Mouse (Mus musculus) midbrain, embryonic 11.5 days (tissue): ENCODE data around the gene Cd82. TPM values are rescaled to one million over a fixed set of nuclear protein-coding genes. Genes with fewer than 3 reads are reported as not detected.

Experiments
- ATAC-seq: fragments of 200-750 bp; cut with Nextera tagmentation; 2 replicates; pipeline ENCODE4 v1.8.0; 2017; ENCODE audit warnings: moderate TSS enrichment, moderate library complexity; ENCODE audit not compliant: low FRiP score
- DNase-seq: peaks from one replicate; pipeline ENCODE4 v3.0.0; 2015; ENCODE audit warnings: low spot score; ENCODE audit errors: missing footprints
- H3K27ac ChIP-seq: fragments of 300-500 bp; sonication (generic); 2 replicates; pipeline ENCODE4 v1.5.1; 2014; ENCODE audit warnings: low read depth, low read length
- H3K27me3 ChIP-seq: fragments of 300-500 bp; sonication (generic); 2 replicates; pipeline ENCODE4 v1.6.1; 2014; ENCODE audit warnings: mild to moderate bottlenecking, low read length, moderate library complexity, mixed read lengths; ENCODE audit not compliant: control insufficient read depth, insufficient read depth
- H3K36me3 ChIP-seq: fragments of 300-500 bp; sonication (generic); 2 replicates; pipeline ENCODE4 v1.6.1; 2014; ENCODE audit warnings: mild to moderate bottlenecking, low read length, moderate library complexity, mixed read lengths; ENCODE audit not compliant: control insufficient read depth, insufficient read depth
- H3K4me1 ChIP-seq: fragments of 300-500 bp; sonication (generic); 2 replicates; pipeline ENCODE4 v1.6.1; 2014; ENCODE audit warnings: low read length; ENCODE audit not compliant: control insufficient read depth, insufficient read depth
- H3K4me2 ChIP-seq: fragments of 300-500 bp; sonication (generic); 2 replicates; pipeline ENCODE4 v1.6.1; 2014; ENCODE audit warnings: mild to moderate bottlenecking, moderate library complexity
- H3K4me3 ChIP-seq: fragments of 300-500 bp; sonication (generic); 2 replicates; pipeline ENCODE4 v1.5.1; 2014; ENCODE audit warnings: low read depth, low read length
- H3K9ac ChIP-seq: fragments of 300-500 bp; sonication (generic); 2 replicates; pipeline ENCODE4 v1.6.1; 2014; ENCODE audit warnings: low read length
- H3K9me3 ChIP-seq: fragments of 300-500 bp; sonication (generic); 2 replicates; pipeline ENCODE4 v1.6.1; 2016; ENCODE audit warnings: low read length; ENCODE audit not compliant: control insufficient read depth
- WGBS: fragments of 180-500 bp; shearing (Covaris S2); extraction: QIAGEN DNeasy Blood & Tissue Kit; methylation state at CpG from one replicate; pipeline ENCODE4 v1.1.7; 2014; 5-methylcytosine and 5-hydroxymethylcytosine counted together
- polyA plus RNA-seq: library from polyadenylated mRNA; unstranded; fragments of >200 nt; fragmentation: Nextera tagmentation; extraction: Ambion mirVana; gene quantifications from 2 replicates; pipeline ENCODE4 v1.2.1, GENCODE M21; 2014

Cd82 gene
- polyA plus RNA-seq, 1 experiment from 2014 or later, result 3.7 TPM

GRCm38 (mm10) chr2:93473915-93474314 lies 11.0 kb upstream of the Cd82 start:
- Histone ChIP-seq H3K36me3 (no peaks in the 10 kb centered on the region), H3K9me3 (no peaks in the 10 kb centered on the region), H3K4me2 (no peak overlapping the region), H3K27ac (no peak overlapping the region), H3K27me3 (no peaks in the 10 kb centered on the region; the same call in 1 of the 2 replicates), H3K4me3 (no peak overlapping the region), H3K9ac (no peak overlapping the region), H3K4me1 (peaks cover 8% of the 10 kb centered on the region)
- 87% methylated on average over 9 of the region's 9 CpGs for WGBS
- DNase-seq (no peak), ATAC-seq (no peak)

GRCm38 (mm10) chr2:93470849-93471576 lies 8.1 kb upstream of the Cd82 start:
- H3K27me3 ChIP-seq, result no peaks in the 10 kb centered on the region; the same call in 1 of the 2 replicates
- ATAC-seq, result peak; percentile 38; the same call in 1 of the 2 replicates

GRCm38 (mm10) chr2:93470127-93470526 lies 7.2 kb upstream of the Cd82 start:
- ATAC-seq, result peak; percentile 45; the same call in 1 of the 2 replicates
- peak overlapping the region; percentile 51; the same call in 1 of the 2 replicates for H3K9ac ChIP-seq

More at GRCm38 (mm10) chr2:93470849-93471576, 8.1 kb upstream of the Cd82 start:
- Histone ChIP-seq H3K4me2 (no peak overlapping the region), H3K4me3 (no peak overlapping the region), H3K9ac (no peak overlapping the region), H3K27ac (no peak overlapping the region), H3K36me3 (no peaks in the 10 kb centered on the region), H3K9me3 (no peaks in the 10 kb centered on the region), H3K4me1 (peaks cover 8% of the 10 kb centered on the region)
- DNase-seq, result peak; percentile 98
- 10% methylated on average over 3 of the region's 3 CpGs for WGBS

GRCm38 (mm10) chr2:93469118-93469517 lies 6.2 kb upstream of the Cd82 start:
- no peaks in the 10 kb centered on the region for H3K9me3 ChIP-seq
- ATAC-seq (peak; percentile 40; the same call in 1 of the 2 replicates), DNase-seq (peak; percentile 94)
- H3K4me3 ChIP-seq, result no peak overlapping the region
- no peaks in the 10 kb centered on the region; the same call in 1 of the 2 replicates for H3K27me3 ChIP-seq
- 3% methylated on average over 7 of the region's 7 CpGs for WGBS
- no peaks in the 10 kb centered on the region for H3K36me3 ChIP-seq
- peaks cover 8% of the 10 kb centered on the region for H3K4me1 ChIP-seq
- no peak overlapping the region for H3K27ac ChIP-seq
- no peak overlapping the region for H3K9ac ChIP-seq
- H3K4me2 ChIP-seq, result no peak overlapping the region

More at GRCm38 (mm10) chr2:93470127-93470526, 7.2 kb upstream of the Cd82 start:
- 3% methylated on average over 9 of the region's 9 CpGs for WGBS
- Histone ChIP-seq H3K9me3 (no peaks in the 10 kb centered on the region), H3K4me3 (0 out of 2 replicates have a peak overlapping the region, but pooled peaks have one; percentile 10), H3K36me3 (no peaks in the 10 kb centered on the region), H3K27me3 (no peaks in the 10 kb centered on the region; the same call in 1 of the 2 replicates), H3K27ac (no peak overlapping the region), H3K4me2 (peak overlapping the region; percentile 34), H3K4me1 (peaks cover 8% of the 10 kb centered on the region)
- peak; percentile 92 for DNase-seq

- H3K4me1 ChIP-seq, result peaks cover 19% of the 10 kb centered on the region
- no peak overlapping the region for H3K27ac ChIP-seq
- no peak overlapping the region for H3K4me2 ChIP-seq
- H3K9me3 ChIP-seq, result no peaks in the 10 kb centered on the region
- 89% methylated on average over 3 of the region's 3 CpGs for WGBS
- H3K36me3 ChIP-seq, result no peaks in the 10 kb centered on the region
- H3K27me3 ChIP-seq, result peaks cover 9% of the 10 kb centered on the region
- ATAC-seq (no peak), DNase-seq (no peak)
- H3K9ac ChIP-seq, result no peak overlapping the region
- no peak overlapping the region for H3K4me3 ChIP-seq
These were observed 3.4 kb upstream of the Cd82 start for GRCm38 (mm10) chr2:93466314-93466713.

GRCm38 (mm10) chr2:93461869-93462714 lies 848 bp downstream of the Cd82 start:
- H3K27me3 ChIP-seq, result peaks cover 16% of the 10 kb centered on the region
- peak overlapping the region; percentile 70 for H3K4me2 ChIP-seq
- ATAC-seq (peak; percentile 97), DNase-seq (peak; percentile 99)
- H3K9me3 ChIP-seq, result no peaks in the 10 kb centered on the region
- H3K4me1 ChIP-seq, result peaks cover 11% of the 10 kb centered on the region
- H3K36me3 ChIP-seq, result no peaks in the 10 kb centered on the region
- H3K9ac ChIP-seq, result peak overlapping the region; percentile 43
- H3K4me3 ChIP-seq, result peak overlapping the region; percentile 31
- 2% methylated on average over 41 of the region's 41 CpGs for WGBS
- H3K27ac ChIP-seq, result no peak overlapping the region

- Histone ChIP-seq H3K4me2 (no peak overlapping the region), H3K4me1 (peaks cover 11% of the 10 kb centered on the region), H3K27me3 (peaks cover 16% of the 10 kb centered on the region), H3K36me3 (no peaks in the 10 kb centered on the region), H3K27ac (no peak overlapping the region), H3K4me3 (no peak overlapping the region), H3K9ac (no peak overlapping the region), H3K9me3 (no peaks in the 10 kb centered on the region)
- ATAC-seq, result no peak
- no peak for DNase-seq
- WGBS, result 80% methylated on average over 6 of the region's 6 CpGs
These were observed 2.0 kb downstream of the Cd82 start for GRCm38 (mm10) chr2:93460786-93461469.

- Histone ChIP-seq H3K4me1 (peaks cover 11% of the 10 kb centered on the region), H3K4me3 (no peak overlapping the region), H3K9ac (no peak overlapping the region), H3K36me3 (no peaks in the 10 kb centered on the region), H3K9me3 (no peaks in the 10 kb centered on the region), H3K4me2 (no peak overlapping the region), H3K27ac (no peak overlapping the region), H3K27me3 (peaks cover 16% of the 10 kb centered on the region)
- 75% methylated on average over 7 of the region's 7 CpGs for WGBS
- no peak for DNase-seq
- ATAC-seq, result no peak
These were observed 3.6 kb downstream of the Cd82 start for GRCm38 (mm10) chr2:93459208-93459920.
